Mouse (Mus musculus): ENCODE measurements around the gene Hist1h3c.
"Not testable (repeated sequence)": the region's sequence is repeated elsewhere in the genome, so short reads cannot be mapped to it uniquely, and the experiment has no call there.

Gene Hist1h3c

DNA sequence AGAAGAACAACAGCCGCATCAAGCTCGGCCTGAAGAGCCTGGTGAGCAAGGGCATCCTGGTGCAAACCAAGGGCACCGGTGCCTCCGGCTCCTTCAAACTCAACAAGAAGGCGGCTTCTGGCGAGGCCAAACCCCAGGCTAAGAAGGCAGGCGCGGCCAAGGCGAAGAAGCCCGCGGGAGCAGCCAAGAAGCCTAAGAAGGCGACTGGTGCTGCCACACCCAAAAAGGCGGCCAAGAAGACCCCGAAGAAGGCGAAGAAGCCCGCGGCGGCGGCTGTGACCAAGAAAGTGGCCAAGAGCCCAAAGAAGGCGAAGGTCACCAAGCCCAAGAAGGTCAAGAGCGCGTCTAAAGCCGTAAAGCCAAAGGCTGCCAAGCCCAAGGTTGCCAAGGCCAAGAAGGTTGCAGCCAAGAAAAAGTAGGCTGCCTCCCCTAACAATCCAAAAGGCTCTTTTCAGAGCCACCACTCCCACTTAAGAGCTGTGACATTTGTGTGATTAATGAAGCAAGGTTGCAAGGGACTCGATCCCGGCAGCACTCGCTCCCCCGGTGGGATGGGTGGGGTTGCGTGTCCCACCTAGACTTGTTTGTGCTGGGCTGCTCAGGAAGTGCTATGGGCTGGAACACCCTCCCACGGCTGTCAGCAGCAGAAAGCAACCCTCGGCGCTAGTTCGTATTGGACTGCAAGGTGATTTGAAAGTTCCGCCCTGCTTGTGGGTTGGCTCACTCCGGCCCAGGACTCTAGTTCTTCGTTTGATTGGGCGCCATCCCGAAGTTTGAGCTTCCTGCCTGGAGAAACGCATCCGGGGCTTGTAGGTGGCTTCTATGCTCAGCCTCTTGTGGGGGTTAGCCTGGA lies 6.1 kb downstream of the Hist1h3c start:
- DNase-seq = peak; percentile 89

- DNase-seq = peak; percentile 90
Measured at GRCm38 (mm10) chr13:23738677-23739068, 6.7 kb downstream of the Hist1h3c start, which contains the start of gene Hist1h1c. Hist1h1c (plus strand) TSS chr13:23738808.

- no peak for DNase-seq
Measured at GRCm38 (mm10) chr13:23738041-23738440, 7.4 kb downstream of the Hist1h3c start.

DNA sequence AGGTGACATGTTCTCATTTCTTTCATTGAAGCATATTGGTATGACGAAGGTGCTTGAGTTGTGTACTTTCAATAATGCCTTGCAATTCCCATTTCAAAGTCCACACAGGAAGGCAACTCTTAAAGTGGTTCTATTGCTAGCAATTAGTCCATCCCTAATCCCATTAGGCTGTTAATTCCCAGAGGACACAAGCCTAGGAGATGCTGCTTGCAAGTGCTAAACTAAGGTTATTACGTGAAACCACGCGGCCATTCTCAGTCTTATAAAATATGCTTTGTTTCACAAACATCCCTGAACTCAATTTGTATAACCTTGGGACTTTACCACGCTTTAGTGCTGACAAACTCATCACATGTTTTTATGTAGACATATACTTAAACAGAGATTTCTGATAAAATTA lies 8.3 kb downstream of the Hist1h3c start:
- DNase-seq = no peak

DNA sequence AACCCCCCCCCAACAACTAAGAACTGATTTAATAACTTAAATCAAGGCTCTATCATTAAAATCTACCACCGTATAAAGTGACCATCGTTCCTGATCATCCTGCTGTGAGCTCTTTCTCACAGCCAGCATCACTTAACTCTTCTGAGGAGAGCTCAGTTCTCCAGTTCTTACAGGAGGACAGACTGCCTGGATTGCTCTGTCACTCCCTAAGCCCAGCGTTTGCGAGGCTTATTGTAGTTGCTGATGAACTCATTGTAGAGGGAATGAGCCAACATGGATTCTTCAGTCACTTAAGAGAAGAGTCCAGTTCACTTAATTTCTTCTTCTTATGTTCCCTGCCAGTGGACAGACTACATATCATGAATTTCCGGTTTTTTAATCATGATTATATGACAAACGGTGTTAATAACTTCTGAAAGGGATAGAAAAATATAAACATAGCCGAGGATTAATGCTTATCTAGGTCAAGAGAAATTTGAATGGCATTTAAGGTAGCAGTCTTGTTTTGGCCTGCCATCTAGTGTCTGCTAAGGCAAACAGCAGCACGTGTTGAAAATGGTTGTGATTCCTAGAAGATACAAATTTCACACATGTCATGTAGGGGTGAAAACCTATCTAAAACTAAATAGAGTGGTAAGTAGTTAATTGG lies 13.1 kb downstream of the Hist1h3c start:
- DNase-seq = no peak

DNA sequence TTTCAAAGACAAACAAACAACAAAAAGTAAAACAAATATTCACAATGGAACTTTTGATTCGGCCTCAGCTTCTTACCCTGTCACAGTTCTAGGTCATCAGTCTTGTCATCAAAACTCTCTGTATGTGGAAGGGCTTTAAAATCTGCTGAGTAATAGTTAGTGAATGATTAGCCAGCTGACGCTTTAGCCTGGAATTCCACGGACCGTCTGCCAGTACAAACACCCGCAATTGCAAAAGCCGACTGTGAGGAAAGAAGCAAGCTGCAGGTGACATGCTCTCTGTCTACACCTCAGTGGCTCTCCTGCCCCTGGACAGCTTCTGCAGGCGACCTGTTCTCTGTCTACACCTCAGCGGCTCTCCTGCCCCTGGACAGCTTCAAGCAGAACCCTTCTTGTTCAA lies 14.9 kb downstream of the Hist1h3c start:
- DNase-seq = no peak

- no peak for DNase-seq
Measured at GRCm38 (mm10) chr13:23729706-23730105, 15.7 kb downstream of the Hist1h3c start.

GRCm38 (mm10) chr13:23729192-23729525 lies 16.2 kb downstream of the Hist1h3c start:
- DNase-seq = no peak

GRCm38 (mm10) chr13:23728472-23729191 lies 16.8 kb downstream of the Hist1h3c start:
- DNase-seq = no peak

GRCm38 (mm10) chr13:23725213-23725612 lies 20.2 kb downstream of the Hist1h3c start:
- no peak for DNase-seq

GRCm38 (mm10) chr13:23724239-23724638 lies 21.2 kb downstream of the Hist1h3c start:
- DNase-seq = no peak

DNA sequence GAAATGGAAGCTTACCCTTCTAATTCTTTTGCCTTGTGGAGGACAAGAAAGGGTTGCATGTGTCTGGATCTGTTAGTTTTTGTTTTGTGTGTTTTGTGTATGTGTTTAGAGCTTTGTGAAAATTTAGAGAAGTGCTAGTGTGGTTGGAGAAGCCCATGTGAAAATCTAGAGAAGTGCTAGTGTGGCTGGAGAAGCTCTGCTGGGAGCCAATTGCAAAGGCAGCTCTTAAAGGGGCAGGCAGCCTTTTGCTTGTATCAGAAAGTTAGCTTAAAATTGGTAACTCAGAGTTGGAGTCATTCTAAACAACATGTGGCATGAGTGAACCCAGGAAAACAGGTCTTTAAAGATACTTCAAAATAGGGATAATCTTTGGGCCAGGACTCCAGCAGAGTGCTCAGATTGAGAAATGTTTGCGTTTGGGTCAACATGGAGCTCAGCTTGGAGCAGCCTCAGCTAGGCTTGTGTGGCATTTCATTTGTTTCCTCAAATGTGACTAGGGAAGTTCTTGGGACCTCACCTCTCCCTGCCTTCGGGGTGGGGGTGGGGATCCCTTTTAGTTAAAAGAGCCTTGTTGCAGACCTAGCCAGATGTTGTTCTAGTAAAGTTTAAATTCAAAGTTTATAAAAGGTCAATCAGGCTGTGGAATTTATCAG lies 27.7 kb downstream of the Hist1h3c start:
- DNase-seq = not testable (repeated sequence)

GRCm38 (mm10) chr13:23717176-23717575 lies 28.2 kb downstream of the Hist1h3c start:
- DNase-seq = no peak

DNA sequence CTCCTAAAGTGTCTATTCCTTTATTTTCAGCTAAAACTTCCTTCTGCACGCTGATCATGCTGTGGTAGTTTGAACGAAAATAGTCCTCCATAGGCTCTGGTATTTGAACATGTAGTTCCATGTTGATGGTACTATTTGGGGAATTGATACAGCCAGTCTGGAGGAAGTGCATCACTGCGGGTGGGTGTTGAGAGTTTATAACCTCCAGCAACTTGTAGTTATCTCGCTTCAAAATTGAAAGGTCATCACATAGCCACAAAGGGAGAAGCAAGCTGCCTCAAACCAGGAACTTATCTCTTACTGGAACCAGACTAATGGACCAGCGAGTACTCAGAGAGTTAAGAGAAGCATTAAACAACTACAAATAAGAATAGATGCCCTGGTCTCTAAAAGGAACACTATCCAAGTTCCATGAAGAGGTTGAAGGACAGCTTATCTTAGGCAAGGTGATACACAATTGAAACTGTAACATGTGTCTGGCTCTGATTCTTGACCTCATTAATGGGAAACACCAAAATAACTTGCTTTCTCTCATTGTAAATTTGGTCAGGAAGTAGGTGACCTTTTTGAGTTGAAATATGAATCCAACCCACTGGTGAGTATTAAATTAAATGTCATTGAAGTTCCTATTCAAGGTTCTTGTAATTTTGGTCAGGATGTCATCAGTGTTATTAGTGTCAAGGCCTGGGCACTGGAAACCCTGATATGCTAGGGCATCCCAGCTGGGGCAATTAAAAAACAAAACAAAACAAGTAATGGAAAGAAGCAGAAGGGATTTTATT lies 28.9 kb downstream of the Hist1h3c start:
- no peak for DNase-seq

GRCm38 (mm10) chr13:23710374-23711089 lies 34.9 kb downstream of the Hist1h3c start, which contains the start of gene Hfe:
Hfe (minus strand) TSS chr13:23710854.
- DNase-seq = peak; percentile 32

DNA sequence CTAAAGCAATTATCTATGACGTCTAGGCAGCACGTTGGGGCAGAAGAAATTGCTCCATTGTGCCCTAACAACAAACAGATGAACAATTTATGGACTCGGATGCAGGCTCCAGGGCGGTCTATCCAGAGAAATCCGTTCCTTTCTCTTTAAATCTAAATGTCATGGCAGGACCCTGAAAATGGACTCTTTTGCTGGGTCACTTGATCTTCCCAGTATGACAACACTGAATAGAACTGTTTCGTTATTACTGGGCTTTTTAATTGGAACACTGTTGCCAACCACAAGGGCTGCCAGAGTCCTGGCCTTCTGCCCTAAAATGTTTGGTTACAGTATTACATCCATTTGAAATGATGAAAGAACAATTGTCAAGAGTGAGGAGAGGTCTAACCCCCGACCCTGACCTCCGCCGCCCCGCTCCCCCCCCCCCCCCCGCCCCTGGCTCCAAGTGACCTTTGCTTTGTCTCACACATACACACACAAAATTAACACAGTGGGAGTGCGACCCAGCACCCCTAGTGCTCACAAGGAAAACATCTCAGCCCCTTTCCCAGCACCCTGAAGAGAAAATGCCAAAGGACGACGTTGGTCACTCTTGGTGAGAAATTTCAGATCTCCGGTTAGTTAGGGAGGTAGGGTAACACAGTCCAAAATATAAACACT lies 35.6 kb downstream of the Hist1h3c start:
- DNase-seq = no peak

GRCm38 (mm10) chr13:23708654-23709053 lies 36.7 kb downstream of the Hist1h3c start:
- DNase-seq = no peak

DNA sequence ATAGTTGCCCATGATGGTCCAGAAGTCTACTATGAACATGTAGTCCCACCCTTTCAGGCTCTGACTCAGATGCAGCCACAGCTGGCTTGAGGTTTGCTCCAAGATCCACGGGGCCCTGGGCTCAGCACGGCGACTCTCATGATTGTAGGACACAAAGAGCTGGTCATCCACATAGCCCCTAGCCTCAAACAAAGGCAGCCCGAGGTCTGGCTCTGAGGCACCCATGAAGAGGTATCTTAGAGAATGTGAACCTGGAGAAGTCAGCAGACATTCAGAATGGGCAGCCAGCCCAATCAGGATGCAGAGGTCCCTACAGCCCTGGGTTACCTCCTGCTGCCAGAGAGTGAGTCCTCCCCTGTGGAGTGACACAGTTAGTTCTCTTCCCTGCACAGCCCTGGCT lies 37.4 kb downstream of the Hist1h3c start:
- no peak for DNase-seq

DNA sequence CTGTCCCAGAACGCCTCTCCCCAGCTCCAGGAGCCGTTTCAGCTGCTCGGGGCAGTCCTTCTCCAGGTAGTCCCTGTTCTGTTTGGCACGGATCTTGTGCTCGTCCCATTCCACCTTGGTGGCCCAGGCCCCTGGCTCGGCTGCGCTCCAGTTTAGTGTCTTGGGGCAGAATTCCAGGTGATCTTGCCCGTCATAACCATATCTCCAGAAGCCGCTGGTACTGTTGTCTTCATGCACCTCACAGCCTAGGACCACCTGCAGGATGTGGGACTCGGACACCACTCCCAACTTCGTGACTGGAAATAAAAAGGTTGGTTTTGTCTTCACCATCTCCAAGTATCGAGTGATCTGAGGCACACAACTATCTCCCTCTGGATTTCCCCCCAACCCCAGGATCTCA lies 38.6 kb downstream of the Hist1h3c start:
- DNase-seq = no peak

DNA sequence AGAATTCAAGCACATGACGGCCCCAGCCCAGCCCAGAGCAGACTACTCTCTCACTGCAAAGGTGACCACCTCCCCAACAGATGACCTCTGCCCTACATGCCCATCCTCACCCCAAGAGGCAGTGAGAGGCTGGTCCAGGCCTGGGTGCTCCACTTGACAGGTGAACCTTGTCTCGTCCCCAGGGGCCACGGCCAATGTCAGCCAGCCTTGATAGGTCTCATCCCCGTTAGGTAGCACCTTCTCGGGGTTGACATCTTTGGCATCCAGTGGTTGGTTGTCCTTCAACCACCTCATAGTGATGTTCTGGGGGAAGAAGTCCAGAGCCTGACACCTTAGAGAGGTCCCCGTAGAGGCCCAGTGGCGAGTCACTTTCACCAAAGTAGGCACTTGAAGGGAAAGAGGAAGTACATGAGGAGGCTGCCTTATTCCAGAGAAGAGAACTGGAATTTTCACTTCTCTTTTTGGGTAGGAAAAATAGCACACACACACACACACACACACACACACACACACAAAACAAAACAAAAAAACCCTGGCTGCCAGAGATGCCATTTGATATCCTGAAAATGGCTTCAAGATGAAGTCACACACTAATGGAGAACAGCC lies 39.5 kb downstream of the Hist1h3c start:
- no peak for DNase-seq

DNA sequence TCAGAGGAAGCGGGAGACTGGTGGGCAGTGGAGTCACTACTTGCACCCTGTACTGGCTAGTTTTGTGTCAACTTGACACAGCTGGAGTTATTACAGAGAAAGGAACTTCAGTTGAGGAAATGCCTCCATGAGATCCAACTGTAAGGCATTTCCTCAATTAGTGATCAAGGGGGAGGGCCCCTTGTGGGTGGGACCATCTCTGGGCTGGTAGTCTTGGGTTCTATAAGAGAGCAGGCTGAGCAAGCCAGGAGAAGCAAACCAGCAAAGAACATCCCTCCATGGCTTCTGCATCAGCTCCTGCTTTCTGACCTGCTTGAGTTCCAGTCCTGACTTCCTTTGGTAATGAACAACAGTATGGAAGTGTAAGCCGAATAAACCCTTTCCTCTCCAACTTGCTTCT lies 42.6 kb downstream of the Hist1h3c start:
- DNase-seq = not testable (repeated sequence)

All from right cerebral cortex, postnatal 25 days (tissue).